Mouse (Mus musculus): ENCODE measurements around the gene 2410141K09Rik. TPM values are rescaled to one million over a fixed set of nuclear protein-coding genes. Genes with fewer than 3 reads are reported as not detected.
"Not testable (repeated sequence)": the region's sequence is repeated elsewhere in the genome, so short reads cannot be mapped to it uniquely, and the experiment has no call there.

Gene 2410141K09Rik
- total RNA-seq (2021) = not detected in 2 replicates
- long read RNA-seq = 0 reads

- DNase-seq = not testable (repeated sequence)
Observed at GRCm38 (mm10) chr13:66441018-66441417, at the start of gene 2410141K09Rik. TSS of gene 2410141K09Rik (minus strand) at chr13:66441118.

GRCm38 (mm10) chr13:66426858-66427257 is 14.1 kb downstream of the 2410141K09Rik start:
- not testable (repeated sequence) for DNase-seq

GRCm38 (mm10) chr13:66414962-66415361 is 26.0 kb downstream of the 2410141K09Rik start:
- not testable (repeated sequence) for DNase-seq

Other genes with a start within 250 kb of the 2410141K09Rik start
- not detected in 2 replicates for gene Gm10772, start 213.5 kb downstream of the 2410141K09Rik start, total RNA-seq (2021)

All from adrenal gland, postnatal 25 days (tissue).